Mouse (Mus musculus) kidney, adult 2 months (tissue): ENCODE data around the gene Tnpo3.

ENCODE experiments used
- CTCF ChIP-seq: fragments of 200-500 bp; conservative IDR thresholded peaks from 2 replicates; pipeline ENCODE4 v1.5.1; 2011; ENCODE audit warnings: low read depth, mild to moderate bottlenecking, control low read depth, low read length, moderate library complexity, mixed read lengths; ENCODE audit not compliant: insufficient read depth, insufficient read length
- POLR2A ChIP-seq: fragments of 200-500 bp; IDR thresholded peaks from one replicate; pipeline ENCODE4 v1.6.1; 2011; ENCODE audit warnings: low read depth, low read length, control low read depth

- TF ChIP-seq CTCF = no peak
- no peak for TF ChIP-seq POLR2A
These were observed 102.0 kb downstream of the Tnpo3 start, which contains the start of gene Kcp for GRCm38 (mm10) chr6:29507447-29508309.
